Mouse (Mus musculus) embryonic fibroblast, embryonic 13.5 days (primary cell): ENCODE results near the gene Gata2. TPM values are rescaled to one million over a fixed set of nuclear protein-coding genes. Genes with fewer than 3 reads are reported as not detected.

Experiments used
- H3K27ac ChIP-seq: 2 replicates; pipeline ENCODE4 v1.5.1; 2012; ENCODE audit warnings: low read length, control low read depth, inconsistent platforms; ENCODE audit not compliant: insufficient read depth
- H3K4me1 ChIP-seq: 2 replicates; pipeline ENCODE4 v1.6.1; 2011; ENCODE audit warnings: low read length; ENCODE audit not compliant: control insufficient read depth, insufficient read depth
- H3K4me3 ChIP-seq: 2 replicates; pipeline ENCODE4 v1.5.1; 2011; ENCODE audit warnings: mild to moderate bottlenecking, control low read depth, low read length; ENCODE audit not compliant: insufficient read depth
- CTCF ChIP-seq: IDR thresholded peaks from 2 replicates; pipeline ENCODE4 v1.5.1; 2011; ENCODE audit warnings: mild to moderate bottlenecking, control low read depth, low read length, moderate library complexity, borderline replicate concordance; ENCODE audit not compliant: insufficient read depth
- POLR2A ChIP-seq: IDR thresholded peaks from 2 replicates; pipeline ENCODE4 v1.6.1; 2011; ENCODE audit warnings: low read depth, mild to moderate bottlenecking, control low read depth, low read length, moderate library complexity
- polyA plus RNA-seq: library from polyadenylated mRNA; stranded (reverse); fragments of >200 nt; gene quantifications from 2 replicates; pipeline ENCODE4 v1.2.4, GENCODE M21; 2011; ENCODE audit warnings: low read depth; ENCODE audit not compliant: missing spikeins, insufficient read length

Gata2 gene
- polyA plus RNA-seq, 1 experiment, result 6.4 TPM

GRCm38 (mm10) chr6:88174676-88175075 is 19.0 kb upstream of the Gata2 start:
- TF ChIP-seq CTCF (no peak), POLR2A (no peak)
- no peak overlapping the region for H3K4me3 ChIP-seq

GRCm38 (mm10) chr6:88184671-88185070 is 9.0 kb upstream of the Gata2 start:
- no peak overlapping the region for H3K27ac ChIP-seq
- H3K4me3 ChIP-seq, result no peak overlapping the region
- no peaks in the 10 kb centered on the region for H3K4me1 ChIP-seq
- TF ChIP-seq POLR2A, result no peak
- no peak for TF ChIP-seq CTCF

More at GRCm38 (mm10) chr6:88174676-88175075, 19.0 kb upstream of the Gata2 start:
- Histone ChIP-seq H3K27ac (no peak overlapping the region), H3K4me1 (no peaks in the 10 kb centered on the region)

GRCm38 (mm10) chr6:88188148-88188547 is 5.5 kb upstream of the Gata2 start:
- Histone ChIP-seq H3K4me3 (no peak overlapping the region), H3K27ac (no peak overlapping the region), H3K4me1 (no peaks in the 10 kb centered on the region)
- TF ChIP-seq CTCF, result no peak
- TF ChIP-seq POLR2A, result no peak

- Histone ChIP-seq H3K27ac (no peak overlapping the region), H3K4me1 (no peaks in the 10 kb centered on the region), H3K4me3 (peak overlapping the region; percentile 58)
- TF ChIP-seq CTCF (peak; percentile 85), POLR2A (no peak)
Observed at GRCm38 (mm10) chr6:88189312-88190042, 4.2 kb upstream of the Gata2 start.

GRCm38 (mm10) chr6:88190043-88190309 is 3.7 kb upstream of the Gata2 start:
- Histone ChIP-seq H3K4me3 (peak overlapping the region; percentile 58), H3K4me1 (no peaks in the 10 kb centered on the region), H3K27ac (no peak overlapping the region)
- TF ChIP-seq POLR2A, result no peak

- no peak overlapping the region for H3K4me3 ChIP-seq
- no peak overlapping the region for H3K27ac ChIP-seq
- no peak for TF ChIP-seq CTCF
- TF ChIP-seq POLR2A, result no peak
- no peaks in the 10 kb centered on the region for H3K4me1 ChIP-seq
Observed at GRCm38 (mm10) chr6:88190310-88191023, 3.2 kb upstream of the Gata2 start.

- Histone ChIP-seq H3K4me1 (no peaks in the 10 kb centered on the region), H3K27ac (no peak overlapping the region), H3K4me3 (no peak overlapping the region)
- TF ChIP-seq CTCF (no peak), POLR2A (no peak)
Observed at GRCm38 (mm10) chr6:88191024-88191365, 2.7 kb upstream of the Gata2 start.

GRCm38 (mm10) chr6:88191411-88192070 is 2.1 kb upstream of the Gata2 start:
- H3K4me1 ChIP-seq, result no peaks in the 10 kb centered on the region
- TF ChIP-seq CTCF, result no peak
- no peak overlapping the region for H3K4me3 ChIP-seq
- H3K27ac ChIP-seq, result no peak overlapping the region

GRCm38 (mm10) chr6:88192756-88193155 is 935 bp upstream of the Gata2 start:
- no peak for TF ChIP-seq CTCF
- TF ChIP-seq POLR2A, result no peak
- Histone ChIP-seq H3K4me3 (no peak overlapping the region), H3K27ac (no peak overlapping the region), H3K4me1 (no peaks in the 10 kb centered on the region)
